Mouse (Mus musculus) CH12.LX (cell line): ENCODE data around the gene Lamtor3. TPM values are rescaled to one million over a fixed set of nuclear protein-coding genes. Genes with fewer than 3 reads are reported as not detected.

Experiments
- DNase-seq: peaks from one replicate; pipeline ENCODE4 v3.0.0-alpha.2; 2013; ENCODE audit errors: extremely low read depth
- H3K27ac ChIP-seq: 2 replicates; pipeline ENCODE4 v1.5.1; 2012; ENCODE audit warnings: low read depth, mild to moderate bottlenecking, control low read depth, moderate library complexity; ENCODE audit not compliant: insufficient read depth
- H3K27me3 ChIP-seq: replicated peaks from 2 replicates; pipeline ENCODE3; 2012; ENCODE audit warnings: inconsistent platforms
- H3K36me3 ChIP-seq, 2 experiments: replicated peaks in 1 of 2; 2 replicates each; pipeline versions ENCODE3 to v1.6.1; 2012; ENCODE audit warnings: inconsistent platforms in 1 of 2, low read length in 1 of 2, mild to moderate bottlenecking in 1 of 2, mixed read lengths in 1 of 2, moderate library complexity in 1 of 2; ENCODE audit not compliant: control insufficient read depth in 1 of 2, insufficient read depth in 1 of 2
- H3K4me1 ChIP-seq, 2 experiments: 2 replicates each; pipeline ENCODE4 v1.6.1; 2012; ENCODE audit warnings: inconsistent platforms in 1 of 2, moderate library complexity in 1 of 2; ENCODE audit not compliant: insufficient read depth in 2 of 2, control insufficient read depth in 1 of 2
- H3K4me2 ChIP-seq: 2 replicates; pipeline ENCODE4 v1.6.1; 2012; ENCODE audit warnings: low read depth, mild to moderate bottlenecking, control low read depth; ENCODE audit not compliant: poor library complexity, insufficient read depth, severe bottlenecking
- H3K4me3 ChIP-seq, 3 experiments: fragments of 150-350 bp in 1 of 3; sonication (generic) in 1 of 3; replicated peaks in 1 of 3; 2 replicates each; pipeline versions ENCODE3 to v1.5.1; 2011 to 2012; ENCODE audit warnings: low read depth in 2 of 3, low read length in 2 of 3, mild to moderate bottlenecking in 2 of 3, moderate library complexity in 2 of 3, control low read depth in 1 of 3, improper control_type of control experiment in 1 of 3, inconsistent platforms in 1 of 3, mixed read lengths in 1 of 3; ENCODE audit not compliant: poor library complexity in 1 of 3
- H3K79me2 ChIP-seq: replicated peaks from 2 replicates; pipeline ENCODE4 v1.6.1; 2012; ENCODE audit warnings: mild to moderate bottlenecking, moderate library complexity; ENCODE audit not compliant: control insufficient read depth, poor library complexity, insufficient read depth, severe bottlenecking; ENCODE audit errors: extremely low read depth
- H3K9ac ChIP-seq: 2 replicates; pipeline ENCODE4 v1.6.1; 2012; ENCODE audit warnings: low read depth, mild to moderate bottlenecking, control low read depth, moderate library complexity; ENCODE audit not compliant: insufficient read depth
- H3K9me3 ChIP-seq: replicated peaks from 2 replicates; pipeline ENCODE3; 2012; ENCODE audit warnings: low read length, inconsistent platforms, mixed read lengths
- HCFC1 ChIP-seq: IDR thresholded peaks from 2 replicates; pipeline ENCODE4 v1.6.1; 2012; ENCODE audit warnings: low read depth, mild to moderate bottlenecking, inconsistent platforms, low read length, improper control_type of control experiment
- TBP ChIP-seq: conservative IDR thresholded peaks from 2 replicates; pipeline ENCODE4 v1.6.1; 2011; ENCODE audit warnings: low read depth, low read length, improper control_type of control experiment
- dilution Hi-C: fragments of 300-500 bp; cut with MboI; formaldehyde crosslinking; loops from 2 replicates; pipeline ENCODE4 v1.14.3; 2020; ENCODE audit warnings: low sequenced_read_pairs; ENCODE audit not compliant: extremely low pct_unique_long_range_greater_than_20kb, extremely low pct_ligation_motif_present
- in situ Hi-C: fragments of 300-500 bp; cut with MboI; formaldehyde crosslinking; loops from 3 replicates; pipeline ENCODE4 v1.14.3; 2019; ENCODE audit warnings: low sequenced_read_pairs, low pct_ligation_motif_present, low pct_unique_long_range_greater_than_20kb, mixed read lengths
- polyA plus RNA-seq: library from polyadenylated mRNA; unstranded; fragments of >175 nt; gene quantifications from 2 replicates; pipeline ENCODE4 v1.2.1, GENCODE M21; 2012; ENCODE audit warnings: low read depth; ENCODE audit not compliant: insufficient read length
- total RNA-seq, 2 experiments: library from RNA; depleted of rRNA; stranded (reverse); fragments of 300-350 nt in 1 of 2; fragments of >200 nt in 1 of 2; gene quantifications; 2 replicates each; pipeline ENCODE4 v1.2.3; 2012 to 2014

Lamtor3 gene
- total and polyA plus RNA-seq, 3 experiments: 146 to 245 (median 147) TPM

- in situ Hi-C loops: no loop called here
These were observed 59.9 kb downstream of the Lamtor3 start for GRCm38 (mm10) chr3:137978233-137978632.

More at GRCm38 (mm10) chr3:137978233-137978632, 59.9 kb downstream of the Lamtor3 start:
- H3K9ac ChIP-seq: peak overlapping the region; percentile 14; the same call in 1 of the 2 replicates
- H3K4me3 ChIP-seq: no peak overlapping the region
- TF ChIP-seq HCFC1: no peak
- TF ChIP-seq TBP: no peak
- no peaks in the 10 kb centered on the region for H3K27me3 ChIP-seq
- no peak overlapping the region for H3K4me2 ChIP-seq
- H3K36me3 ChIP-seq: peaks cover 35 to 53% of the 10 kb centered on the region in 2 experiments
- no peak overlapping the region for H3K27ac ChIP-seq
- peaks cover 73% of the 10 kb centered on the region for H3K79me2 ChIP-seq
- no peak for DNase-seq
- H3K9me3 ChIP-seq: no peaks in the 10 kb centered on the region
- dilution Hi-C loops: no loop called here
- H3K4me1 ChIP-seq: peaks cover 8 to 64% of the 10 kb centered on the region in 2 experiments

Other genes starting within 250 kb of the Lamtor3 start
- gene Gm21962, start 247.0 kb upstream of the Lamtor3 start, total RNA-seq (2012; rRNA removed): not detected in 2 replicates
- gene Gm21962, start 247.0 kb upstream of the Lamtor3 start, total RNA-seq (2014; rRNA removed): not detected in 2 replicates
- gene Gm21962, start 247.0 kb upstream of the Lamtor3 start, polyA plus RNA-seq: not detected in 2 replicates
- 3,347 and 4,299 TPM in 2 replicates for gene H2afz, start 54.0 kb upstream of the Lamtor3 start, total RNA-seq (2012; rRNA removed)
- 4,409 and 4,907 TPM in 2 replicates for gene H2afz, start 54.0 kb upstream of the Lamtor3 start, total RNA-seq (2014; rRNA removed)
- gene H2afz, start 54.0 kb upstream of the Lamtor3 start, polyA plus RNA-seq: 3,496 and 4,006 TPM in 2 replicates
- gene Dnajb14, start 50.8 kb upstream of the Lamtor3 start, total RNA-seq (2012; rRNA removed): 6.0 and 7.0 TPM in 2 replicates
- 2.8 and 2.9 TPM in 2 replicates for gene Dnajb14, start 50.8 kb upstream of the Lamtor3 start, total RNA-seq (2014; rRNA removed)
- 4.4 and 6.4 TPM in 2 replicates for gene Dnajb14, start 50.8 kb upstream of the Lamtor3 start, polyA plus RNA-seq
- gene Dapp1, start 63.0 kb downstream of the Lamtor3 start, total RNA-seq (2012; rRNA removed): 55.5 and 63.6 TPM in 2 replicates
- 53.5 and 66.4 TPM in 2 replicates for gene Dapp1, start 63.0 kb downstream of the Lamtor3 start, total RNA-seq (2014; rRNA removed)
- 62.8 and 81.7 TPM in 2 replicates for gene Dapp1, start 63.0 kb downstream of the Lamtor3 start, polyA plus RNA-seq
- gene 1110002E22Rik, start 146.5 kb downstream of the Lamtor3 start, total RNA-seq (2012; rRNA removed): 1.3 and 2.0 TPM in 2 replicates
- gene 1110002E22Rik, start 146.5 kb downstream of the Lamtor3 start, total RNA-seq (2014; rRNA removed): 0.43 and 0.66 TPM in 2 replicates
- 2.3 and 2.6 TPM in 2 replicates for gene 1110002E22Rik, start 146.5 kb downstream of the Lamtor3 start, polyA plus RNA-seq
- 0.13 TPM in 1 of 2 replicates, not detected in the other for gene Gm5105, start 148.9 kb downstream of the Lamtor3 start, total RNA-seq (2012; rRNA removed)
- gene Gm5105, start 148.9 kb downstream of the Lamtor3 start, total RNA-seq (2014; rRNA removed): not detected in 2 replicates
- not detected in 2 replicates for gene Gm5105, start 148.9 kb downstream of the Lamtor3 start, polyA plus RNA-seq
- gene Trmt10a, start 224.9 kb downstream of the Lamtor3 start, total RNA-seq (2012; rRNA removed): 38.0 and 43.9 TPM in 2 replicates
- 31.6 and 33.1 TPM in 2 replicates for gene Trmt10a, start 224.9 kb downstream of the Lamtor3 start, total RNA-seq (2014; rRNA removed)
- 65.7 and 90.4 TPM in 2 replicates for gene Trmt10a, start 224.9 kb downstream of the Lamtor3 start, polyA plus RNA-seq
- gene Mttp, start 226.5 kb downstream of the Lamtor3 start, total RNA-seq (2012; rRNA removed): 4.0 and 4.5 TPM in 2 replicates
- 6.2 and 6.3 TPM in 2 replicates for gene Mttp, start 226.5 kb downstream of the Lamtor3 start, total RNA-seq (2014; rRNA removed)
- 5.9 and 6.0 TPM in 2 replicates for gene Mttp, start 226.5 kb downstream of the Lamtor3 start, polyA plus RNA-seq